Mouse (Mus musculus) neural tube, embryonic 15.5 days (tissue): Measurements from ENCODE around the gene Gm20498. TPM values are rescaled to one million over a fixed set of nuclear protein-coding genes. Genes with fewer than 3 reads are reported as not detected.
A peak's percentile ranks its signal among the peaks of the same experiment; 100 is the strongest.
"Not testable (repeated sequence)": the region's sequence is repeated elsewhere in the genome, so short reads cannot be mapped to it uniquely, and the experiment has no call there.

Experiments used
- ATAC-seq: fragments of 200-750 bp; cut with Nextera tagmentation; 2 replicates; pipeline ENCODE4 v1.8.0; 2017; ENCODE audit warnings: mild to moderate bottlenecking, moderate TSS enrichment, moderate library complexity; ENCODE audit not compliant: low FRiP score
- H3K27ac ChIP-seq: fragments of 300-500 bp; sonication (generic); replicated peaks from 2 replicates; pipeline ENCODE4 v1.5.1; 2015; ENCODE audit warnings: mild to moderate bottlenecking, inconsistent platforms
- H3K27me3 ChIP-seq: fragments of 300-500 bp; sonication (generic); replicated peaks from 2 replicates; pipeline ENCODE4 v1.6.1; 2015; ENCODE audit warnings: inconsistent platforms
- H3K36me3 ChIP-seq: fragments of 300-500 bp; sonication (generic); 2 replicates; pipeline ENCODE4 v1.6.1; 2015; ENCODE audit warnings: inconsistent platforms
- H3K4me1 ChIP-seq: fragments of 300-500 bp; sonication (generic); 2 replicates; pipeline ENCODE4 v1.6.1; 2015; ENCODE audit warnings: inconsistent platforms
- H3K4me2 ChIP-seq: fragments of 300-500 bp; sonication (generic); 2 replicates; pipeline ENCODE4 v1.6.1; 2015; ENCODE audit warnings: inconsistent platforms, mild to moderate bottlenecking, moderate library complexity
- H3K4me3 ChIP-seq: fragments of 300-500 bp; sonication (generic); replicated peaks from 2 replicates; pipeline ENCODE4 v1.5.1; 2015; ENCODE audit warnings: mild to moderate bottlenecking, inconsistent platforms
- H3K9ac ChIP-seq: fragments of 300-500 bp; sonication (generic); replicated peaks from 2 replicates; pipeline ENCODE4 v1.6.1; 2015; ENCODE audit warnings: mild to moderate bottlenecking, inconsistent platforms
- H3K9me3 ChIP-seq: fragments of 300-500 bp; sonication (generic); replicated peaks from 2 replicates; pipeline ENCODE4 v1.6.1; 2016; ENCODE audit warnings: inconsistent platforms
- WGBS: fragments of 180-500 bp; shearing (Covaris S2); methylation state at CpG from one replicate; pipeline ENCODE4 v1.1.7; 2015; ENCODE audit warnings: mixed read lengths; 5-methylcytosine and 5-hydroxymethylcytosine counted together
- polyA plus RNA-seq: library from polyadenylated mRNA; unstranded; fragments of >200 nt; fragmentation: Nextera tagmentation; extraction: Ambion mirVana; gene quantifications from 2 replicates; pipeline ENCODE4 v1.2.1, GENCODE M21; 2015

The Gm20498 gene
- 37.5 and 38.5 TPM in 2 replicates for polyA plus RNA-seq

- H3K4me3 ChIP-seq, result peak within 1 kb of the TSS; percentile 89
- no peaks in the 10 kb centered on the region for H3K36me3 ChIP-seq
- peak; percentile 97 for ATAC-seq
- under 1% methylated on average over 46 of the region's 46 CpGs for WGBS
- peak within 1 kb of the TSS; percentile 83 for H3K9ac ChIP-seq
- H3K4me2 ChIP-seq, result peak within 1 kb of the TSS; percentile 65
- no peaks in the 10 kb centered on the region for H3K9me3 ChIP-seq
- H3K4me1 ChIP-seq, result peaks cover 25% of the 10 kb centered on the region
- H3K27ac ChIP-seq, result peak within 1 kb of the TSS; percentile 88
- 0 out of 2 replicates have a peak, but pooled peaks cover 3% of the 10 kb centered on the region for H3K27me3 ChIP-seq
These were observed at the start of gene Gm20498, which contains the start of gene Synj2bp for GRCm38 (mm10) chr12:81532316-81533028. Gene Gm20498, minus strand, starts transcription at chr12:81532905. Gene Synj2bp, minus strand, starts transcription at chr12:81532911.

DNA sequence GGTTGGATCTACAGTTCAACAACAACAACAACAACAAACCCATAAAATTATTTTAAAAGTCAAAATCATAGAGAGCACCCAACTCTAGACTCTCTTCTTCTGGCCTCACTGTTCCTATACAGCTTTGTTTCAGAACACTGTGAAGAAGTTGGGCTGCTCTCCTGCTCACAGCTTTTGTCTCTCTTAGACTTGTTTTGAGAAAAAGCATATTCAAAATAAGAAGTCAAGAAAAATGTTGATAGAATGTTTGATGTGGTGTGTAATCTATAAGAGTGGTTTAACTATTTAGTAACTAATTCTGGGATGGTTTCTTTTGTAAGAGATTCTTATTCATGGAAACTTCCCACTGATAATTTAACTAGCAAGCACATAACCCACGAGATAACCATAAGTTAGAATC is 35.7 kb upstream of the Gm20498 start, which contains the start of gene Adam21:
Adam21 (minus strand) TSS at position 101 of the 400 bp plus-strand sequence.
- Histone ChIP-seq H3K4me2 (no peak within 1 kb of the TSS), H3K27me3 (no peaks in the 10 kb centered on the region), H3K9me3 (no peaks in the 10 kb centered on the region), H3K9ac (no peak within 1 kb of the TSS), H3K36me3 (peaks cover 26% of the 10 kb centered on the region), H3K4me1 (no peaks in the 10 kb centered on the region), H3K4me3 (no peak within 1 kb of the TSS), H3K27ac (no peak within 1 kb of the TSS)
- ATAC-seq, result no peak
- 97% methylated on average over 1 of the region's 1 CpGs for WGBS

GRCm38 (mm10) chr12:81567931-81568330 is 35.2 kb upstream of the Gm20498 start:
- Histone ChIP-seq H3K9me3 (no peaks in the 10 kb centered on the region), H3K27me3 (no peaks in the 10 kb centered on the region), H3K4me2 (no peak overlapping the region), H3K9ac (no peak overlapping the region), H3K27ac (no peak overlapping the region), H3K4me1 (no peaks in the 10 kb centered on the region), H3K4me3 (no peak overlapping the region), H3K36me3 (peaks cover 24% of the 10 kb centered on the region)
- no peak for ATAC-seq
- WGBS, result 85% methylated on average over 5 of the region's 5 CpGs

DNA sequence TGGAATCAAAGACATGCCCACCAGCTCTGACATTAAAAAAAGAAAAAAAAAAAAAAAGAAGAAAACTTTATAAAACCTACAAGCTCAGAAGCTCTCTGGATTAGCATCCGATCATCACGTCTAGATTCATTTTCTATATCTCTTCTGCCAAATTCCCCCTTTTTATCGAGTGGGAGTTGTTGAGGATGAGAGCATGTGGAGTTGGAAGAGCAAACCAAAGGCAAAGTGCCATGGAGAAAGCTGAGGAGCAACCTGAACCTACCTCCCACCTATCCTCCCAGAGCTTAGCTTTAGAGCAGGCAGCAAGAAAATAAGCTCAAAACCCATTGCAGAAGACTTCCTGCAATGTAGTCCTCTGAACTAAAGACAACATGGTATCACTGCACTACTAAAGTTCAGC is 31.5 kb upstream of the Gm20498 start:
- H3K36me3 ChIP-seq, result peaks cover 7% of the 10 kb centered on the region; the same call in 1 of the 2 replicates
- H3K9ac ChIP-seq, result no peak overlapping the region
- H3K4me1 ChIP-seq, result no peaks in the 10 kb centered on the region
- no peak overlapping the region for H3K4me2 ChIP-seq
- no peak for ATAC-seq
- H3K27me3 ChIP-seq, result no peaks in the 10 kb centered on the region
- H3K4me3 ChIP-seq, result no peak overlapping the region
- WGBS, result 96% methylated on average over 3 of the region's 3 CpGs
- no peaks in the 10 kb centered on the region for H3K9me3 ChIP-seq
- no peak overlapping the region for H3K27ac ChIP-seq

GRCm38 (mm10) chr12:81549286-81549685 is 16.6 kb upstream of the Gm20498 start:
- Histone ChIP-seq H3K36me3 (no peaks in the 10 kb centered on the region), H3K27ac (no peak overlapping the region), H3K9me3 (no peaks in the 10 kb centered on the region; the same call in 1 of the 2 replicates), H3K4me3 (no peak overlapping the region), H3K4me1 (no peaks in the 10 kb centered on the region), H3K4me2 (no peak overlapping the region), H3K9ac (no peak overlapping the region), H3K27me3 (no peaks in the 10 kb centered on the region)
- no peak for ATAC-seq
- 93% methylated on average over 3 of the region's 3 CpGs for WGBS

DNA sequence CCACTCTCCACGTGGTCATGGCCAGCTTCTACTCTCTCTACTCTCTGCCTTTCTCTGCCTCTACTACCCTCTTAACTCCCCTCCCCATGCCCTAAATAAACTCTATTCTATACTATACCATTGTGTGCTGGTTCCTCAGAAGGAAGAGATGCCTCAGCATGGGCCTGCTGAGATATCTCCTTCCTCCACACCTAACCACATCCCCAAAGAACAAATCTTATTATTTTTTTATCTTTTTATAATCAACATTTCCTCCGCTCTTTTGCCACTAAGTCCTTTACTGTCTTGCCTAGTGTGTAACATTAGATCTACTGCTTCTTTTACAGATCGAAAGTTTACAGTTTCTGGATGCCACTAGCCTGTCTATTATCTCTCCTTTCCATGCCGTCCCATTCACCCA is 14.5 kb upstream of the Gm20498 start:
- H3K4me3 ChIP-seq, result no peak overlapping the region
- H3K4me2 ChIP-seq, result no peak overlapping the region
- no peak for ATAC-seq
- no peak overlapping the region for H3K27ac ChIP-seq
- no peak overlapping the region for H3K9ac ChIP-seq
- no peaks in the 10 kb centered on the region; the same call in 1 of the 2 replicates for H3K9me3 ChIP-seq
- no peaks in the 10 kb centered on the region for H3K27me3 ChIP-seq
- WGBS, result 74% methylated on average over 4 of the region's 4 CpGs
- H3K4me1 ChIP-seq, result no peaks in the 10 kb centered on the region
- H3K36me3 ChIP-seq, result no peaks in the 10 kb centered on the region

- WGBS, result 31% methylated on average over 4 of the region's 4 CpGs
- no peaks in the 10 kb centered on the region for H3K36me3 ChIP-seq
- peak overlapping the region; percentile 65 for H3K4me2 ChIP-seq
- H3K27ac ChIP-seq, result peak overlapping the region; percentile 88
- H3K9me3 ChIP-seq, result no peaks in the 10 kb centered on the region
- ATAC-seq, result peak; percentile 55
- H3K4me1 ChIP-seq, result peaks cover 25% of the 10 kb centered on the region
- peak overlapping the region; percentile 89 for H3K4me3 ChIP-seq
- peak overlapping the region; percentile 83 for H3K9ac ChIP-seq
- H3K27me3 ChIP-seq, result 0 out of 2 replicates have a peak, but pooled peaks cover 3% of the 10 kb centered on the region
These were observed 319 bp upstream of the Gm20498 start for GRCm38 (mm10) chr12:81533029-81533419.

- Histone ChIP-seq H3K4me1 (peaks cover 25% of the 10 kb centered on the region), H3K4me2 (0 out of 2 replicates have a peak overlapping the region, but pooled peaks have one; percentile 15)
- not testable (repeated sequence) for H3K27ac ChIP-seq, H3K4me3 ChIP-seq, H3K36me3 ChIP-seq, ATAC-seq, H3K27me3 ChIP-seq, H3K9ac ChIP-seq, H3K9me3 ChIP-seq
- WGBS, result 76% methylated on average over 8 of the region's 8 CpGs
These were observed 2.1 kb downstream of the Gm20498 start for GRCm38 (mm10) chr12:81530587-81530986.

- H3K36me3 ChIP-seq, result peaks cover 11% of the 10 kb centered on the region; the same call in 1 of the 2 replicates
- H3K9ac ChIP-seq, ATAC-seq, H3K27ac ChIP-seq, H3K4me1 ChIP-seq, H3K4me2 ChIP-seq, H3K9me3 ChIP-seq, H3K27me3 ChIP-seq, H3K4me3 ChIP-seq: not testable (repeated sequence)
- WGBS, result 87% methylated on average over 9 of the region's 9 CpGs
These were observed 35.8 kb downstream of the Gm20498 start for GRCm38 (mm10) chr12:81496906-81497305.

DNA sequence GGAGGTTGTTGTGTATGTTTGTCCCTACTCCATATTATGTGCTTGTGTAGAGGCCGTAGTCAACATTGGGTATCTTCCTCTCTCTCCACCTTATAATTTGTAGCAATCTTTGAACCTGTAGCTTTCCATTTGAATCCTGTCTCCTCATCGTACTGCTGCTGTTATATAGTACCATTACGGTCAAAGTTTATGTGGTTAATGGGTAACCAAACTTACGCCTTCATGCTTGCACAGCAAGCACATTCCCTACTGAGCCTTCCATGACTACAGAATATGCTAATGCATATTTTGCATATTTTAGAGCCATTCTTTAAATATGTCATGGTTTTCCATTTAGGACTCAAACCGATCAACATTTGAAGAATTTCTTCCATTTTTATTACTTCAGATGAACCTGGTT is 42.2 kb downstream of the Gm20498 start:
- H3K9me3 ChIP-seq, result no peaks in the 10 kb centered on the region
- H3K36me3 ChIP-seq, result 0 out of 2 replicates have a peak, but pooled peaks cover 6% of the 10 kb centered on the region
- no peak for ATAC-seq
- no peaks in the 10 kb centered on the region for H3K4me1 ChIP-seq
- H3K9ac ChIP-seq, result no peak overlapping the region
- H3K4me2 ChIP-seq, result no peak overlapping the region
- no peak overlapping the region for H3K27ac ChIP-seq
- H3K27me3 ChIP-seq, result no peaks in the 10 kb centered on the region
- no peak overlapping the region for H3K4me3 ChIP-seq
- WGBS, result 91% methylated on average over 5 of the region's 5 CpGs

- peak overlapping the region; percentile 70 for H3K9ac ChIP-seq
- 41% methylated on average over 6 of the region's 6 CpGs for WGBS
- H3K9me3 ChIP-seq, result no peaks in the 10 kb centered on the region
- peak overlapping the region; percentile 66 for H3K4me2 ChIP-seq
- no peaks in the 10 kb centered on the region for H3K36me3 ChIP-seq
- no peaks in the 10 kb centered on the region for H3K27me3 ChIP-seq
- peaks cover 12% of the 10 kb centered on the region for H3K4me1 ChIP-seq
- H3K27ac ChIP-seq, result peak overlapping the region; percentile 97
- peak overlapping the region; percentile 83 for H3K4me3 ChIP-seq
- ATAC-seq, result peak; percentile 56
These were observed 47.4 kb downstream of the Gm20498 start for GRCm38 (mm10) chr12:81485311-81485710.

DNA sequence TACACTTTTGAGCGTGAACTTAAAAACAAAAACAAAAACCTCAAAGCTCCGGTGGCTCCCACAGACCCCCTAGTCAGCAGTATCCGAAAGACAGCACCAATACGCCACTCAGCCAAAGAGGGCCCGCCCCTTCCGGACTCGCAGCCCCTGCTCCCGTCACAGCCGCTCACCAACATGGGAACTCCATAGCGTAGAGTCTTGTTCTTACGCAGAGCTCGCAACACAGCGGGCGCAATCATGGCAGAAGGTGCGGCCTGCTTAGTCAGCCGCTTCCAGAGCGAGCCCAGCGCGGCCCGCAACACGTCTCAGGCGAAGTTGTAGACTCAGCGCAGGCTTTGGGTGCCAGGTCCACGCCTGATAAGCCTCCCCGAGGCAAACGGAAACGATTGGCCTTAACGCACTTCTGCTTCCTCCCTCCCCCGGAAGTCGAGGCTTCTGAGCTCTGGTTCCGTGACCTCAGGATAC is 47.9 kb downstream of the Gm20498 start, which contains the start of gene Cox16:
Cox16 (minus strand) TSS at position 401 of the 465 bp plus-strand sequence.
- H3K36me3 ChIP-seq, result no peaks in the 10 kb centered on the region
- H3K4me1 ChIP-seq, result peaks cover 12% of the 10 kb centered on the region
- H3K27me3 ChIP-seq, result no peaks in the 10 kb centered on the region
- H3K9me3 ChIP-seq, result no peaks in the 10 kb centered on the region
- H3K27ac ChIP-seq, result peak within 1 kb of the TSS; percentile 97
- peak within 1 kb of the TSS; percentile 66 for H3K4me2 ChIP-seq
- peak; percentile 98 for ATAC-seq
- WGBS, result under 1% methylated on average over 31 of the region's 31 CpGs
- peak within 1 kb of the TSS; percentile 83 for H3K4me3 ChIP-seq
- H3K9ac ChIP-seq, result peak within 1 kb of the TSS; percentile 70
